Mouse (Mus musculus) retina, embryonic 14.5 days (tissue): ENCODE data around the gene Ssu2.

Experiments used
- DNase-seq: peaks from one replicate; pipeline ENCODE4 v3.0.0-alpha.2; 2015; ENCODE audit warnings: low spot score

Ssu2 gene

GRCm38 (mm10) chr6:112387947-112388346 is at the start of gene Ssu2:
Gene Ssu2 (minus strand): TSS chr6:112388023.
- DNase-seq, result no peak

GRCm38 (mm10) chr6:112426018-112426732 is 38.4 kb upstream of the Ssu2 start:
- no peak for DNase-seq

GRCm38 (mm10) chr6:112423746-112424501 is 36.1 kb upstream of the Ssu2 start:
- DNase-seq, result no peak

- no peak for DNase-seq
These were observed 33.1 kb upstream of the Ssu2 start for GRCm38 (mm10) chr6:112420883-112421282.

GRCm38 (mm10) chr6:112419333-112419732 is 31.5 kb upstream of the Ssu2 start:
- no peak for DNase-seq

GRCm38 (mm10) chr6:112404111-112404510 is 16.3 kb upstream of the Ssu2 start:
- DNase-seq, result no peak

GRCm38 (mm10) chr6:112401953-112402683 is 14.3 kb upstream of the Ssu2 start:
- DNase-seq, result no peak

- DNase-seq, result no peak
These were observed 9.5 kb upstream of the Ssu2 start for GRCm38 (mm10) chr6:112397351-112397750.

GRCm38 (mm10) chr6:112396352-112396751 is 8.5 kb upstream of the Ssu2 start:
- no peak for DNase-seq

- DNase-seq, result no peak
These were observed 562 bp upstream of the Ssu2 start for GRCm38 (mm10) chr6:112388385-112388784.

GRCm38 (mm10) chr6:112386260-112386659 is 1.6 kb downstream of the Ssu2 start:
- DNase-seq, result no peak

GRCm38 (mm10) chr6:112382990-112383685 is 4.7 kb downstream of the Ssu2 start:
- DNase-seq, result no peak

- no peak for DNase-seq
These were observed 8.8 kb downstream of the Ssu2 start for GRCm38 (mm10) chr6:112379054-112379453.

- no peak for DNase-seq
These were observed 12.0 kb downstream of the Ssu2 start for GRCm38 (mm10) chr6:112375661-112376392.

- DNase-seq, result peak; percentile 86
These were observed 13.8 kb downstream of the Ssu2 start for GRCm38 (mm10) chr6:112373886-112374585.

- no peak for DNase-seq
These were observed 22.5 kb downstream of the Ssu2 start for GRCm38 (mm10) chr6:112365294-112365693.

GRCm38 (mm10) chr6:112364581-112364980 is 23.2 kb downstream of the Ssu2 start:
- peak; percentile 84 for DNase-seq

GRCm38 (mm10) chr6:112362349-112362958 is 25.4 kb downstream of the Ssu2 start:
- peak; percentile 79 for DNase-seq

- DNase-seq, result no peak
These were observed 27.1 kb downstream of the Ssu2 start for GRCm38 (mm10) chr6:112360676-112361075.

GRCm38 (mm10) chr6:112359341-112359740 is 28.5 kb downstream of the Ssu2 start:
- DNase-seq, result no peak
